Mouse (Mus musculus): Measurements from ENCODE around the gene Ccdc86.

DNA sequence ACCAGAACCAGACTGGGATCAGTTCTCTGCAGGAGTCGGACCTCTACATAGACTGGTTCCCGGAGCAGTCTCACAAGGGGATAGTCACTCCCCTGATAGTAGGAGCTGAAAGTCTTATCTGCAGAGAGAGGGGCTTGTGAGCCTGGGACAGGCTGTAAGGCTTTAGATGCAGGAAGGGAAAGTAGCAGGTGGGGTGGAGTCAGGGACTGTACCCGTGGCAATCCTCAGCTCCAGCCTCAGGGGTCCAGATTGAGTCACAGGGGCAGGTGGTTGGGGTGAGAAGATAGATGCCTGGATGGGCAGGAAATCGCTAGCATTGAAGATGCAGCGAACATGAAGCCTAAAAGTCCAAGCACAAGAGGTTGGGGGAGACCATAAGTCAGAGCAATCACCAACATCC, 32.6 kb downstream of the Ccdc86 start:
- no peak for TF ChIP-seq CTCF (IDR thresholded peaks at IDR 0.05; ENCODE audit: low read depth, low read length)
- no peak for TF ChIP-seq TAL1 (conservative IDR thresholded peaks at IDR 0.05; ENCODE audit: low read depth, low read length)
- TF ChIP-seq GATA1 (IDR thresholded peaks at IDR 0.05; ENCODE audit: borderline replicate concordance, low read length): no peak
- no peak for TF ChIP-seq POLR2AphosphoS5 (IDR thresholded peaks at IDR 0.05; ENCODE audit: insufficient replicate concordance, low read depth, low read length)
- no peak for TF ChIP-seq GATA2 (IDR thresholded peaks at IDR 0.05; ENCODE audit: borderline replicate concordance, low read depth, low read length)

Data from G1E (cell line).